19 mouse cellular contexts compared by ENCODE assay signal in the genomic region with DNA sequence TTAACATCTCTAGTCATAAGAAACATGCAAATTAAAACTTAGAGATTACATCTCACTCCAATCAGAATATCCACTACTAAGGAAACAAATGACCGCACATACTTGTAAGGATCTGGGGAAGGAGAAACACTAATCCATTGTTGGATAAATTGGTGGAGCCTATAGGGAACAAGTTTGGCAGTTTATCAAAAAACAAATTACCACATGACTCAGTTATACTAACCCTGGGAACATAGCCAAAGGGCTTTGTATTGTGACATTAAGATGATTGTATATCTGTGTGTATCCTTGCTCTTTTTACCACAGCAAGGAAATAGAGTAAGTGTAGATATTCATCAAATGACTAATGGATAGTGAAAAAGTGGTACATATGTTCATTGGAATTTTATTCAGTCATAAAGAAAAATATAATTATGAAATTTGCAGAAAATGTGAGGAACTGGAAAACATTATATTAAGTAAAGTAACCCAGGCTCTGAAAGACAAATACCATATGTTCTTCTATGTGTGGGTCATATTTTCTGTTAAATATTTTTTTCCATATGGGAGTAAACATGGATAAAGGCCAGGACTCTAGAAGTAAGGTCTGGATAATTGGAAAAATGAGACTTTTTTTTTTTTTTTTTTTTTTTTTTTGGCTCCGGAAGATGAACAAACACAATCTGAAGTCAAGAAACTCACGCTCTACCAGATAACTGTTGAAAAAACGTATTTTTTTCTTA.
A peak's percentile ranks its signal among the peaks of the same experiment; 100 is the strongest.
DNase-seq lines count a peak whose midpoint lies in the region; ATAC-seq and TF ChIP-seq lines count a peak whose summit lies in the region.
"Had no signal": no experiment of that assay in that cellular context is flagged by ENCODE, and none has a peak within 500 bp of the region (broad histone marks: within the 10 kb centered on the region; RNA-seq: fewer than 3 reads in every experiment).

No protein-coding gene starts in this region.

- peak; percentile 55 for DNase-seq in hindbrain, postnatal 0 days (ENCODE audit: low spot score)
- peak; percentile 9 for DNase-seq in midbrain, embryonic 14.5 days
- DNase-seq in midbrain, embryonic 10.5 days (ENCODE audit: low spot score), result no peak
- peak; percentile 64 for DNase-seq in brain, embryonic 14.5 days (ENCODE audit: low read depth)
- DNase-seq: cerebellum, adult 9-10 months; heart, postnatal 36 days; kidney, postnatal 10 days; liver, postnatal 0 days; right cerebral cortex, postnatal 4 days; thymus, adult 2 months had no signal

- no peak overlapping the region for H3K9ac ChIP-seq in hindbrain, postnatal 0 days (replicated peaks; ENCODE audit: low read length)
- no peak overlapping the region for H3K9ac ChIP-seq in hindbrain, embryonic 16.5 days (ENCODE audit: low read depth, low read length)
- no peak overlapping the region for H3K9ac ChIP-seq in midbrain, embryonic 14.5 days (replicated peaks; ENCODE audit: low read length)
- no peak overlapping the region for H3K9ac ChIP-seq in stomach, embryonic 15.5 days
- H3K9ac ChIP-seq: forebrain, embryonic 13.5 days; limb, embryonic 15.5 days; liver, postnatal 0 days; neural tube, embryonic 12.5 days had no signal

- no peak for TF ChIP-seq CTCF in hindbrain, postnatal 0 days (IDR thresholded peaks at IDR 0.05; ENCODE audit: low read depth)
- TF ChIP-seq CTCF in brain, embryonic 14.5 days (IDR thresholded peaks at IDR 0.05; ENCODE audit: borderline replicate concordance, extremely low read depth, insufficient read depth, insufficient read length), result no peak

- no peaks in the 10 kb centered on the region for H3K27me3 ChIP-seq in hindbrain, postnatal 0 days (ENCODE audit: insufficient read depth, low read length)
- no peaks in the 10 kb centered on the region for H3K27me3 ChIP-seq in hindbrain, embryonic 16.5 days (replicated peaks; ENCODE audit: control insufficient read depth, insufficient read depth, low read length)
- no peaks in the 10 kb centered on the region for H3K27me3 ChIP-seq in midbrain, embryonic 14.5 days (ENCODE audit: control insufficient read depth, insufficient read depth, low read length)
- H3K27me3 ChIP-seq in midbrain, embryonic 10.5 days (ENCODE audit: low read depth, poor library complexity, severe bottlenecking), result no peaks in the 10 kb centered on the region
- H3K27me3 ChIP-seq in stomach, embryonic 15.5 days (replicated peaks), result no peaks in the 10 kb centered on the region
- H3K27me3 ChIP-seq: forebrain, embryonic 13.5 days; limb, embryonic 15.5 days; megakaryocyte, embryonic 14.5 days; neural tube, embryonic 12.5 days had no signal

- ATAC-seq in hindbrain, postnatal 0 days, result no peak
- ATAC-seq in hindbrain, embryonic 16.5 days, result no peak
- ATAC-seq in midbrain, embryonic 14.5 days (ENCODE audit: low FRiP score, low TSS enrichment), result no peak
- peak; percentile 43; the same call in 1 of the 2 replicates for ATAC-seq in stomach, embryonic 15.5 days (ENCODE audit: insufficient read depth, low FRiP score, low read depth)
- no peak for ATAC-seq in CD4-positive, CD25-positive, alpha-beta regulatory T cell, adult 4 months
- ATAC-seq: forebrain, embryonic 13.5 days; liver, postnatal 0 days had no signal

- no peaks in the 10 kb centered on the region for H3K36me3 ChIP-seq in hindbrain, postnatal 0 days (ENCODE audit: insufficient read depth, low read length)
- no peaks in the 10 kb centered on the region for H3K36me3 ChIP-seq in hindbrain, embryonic 16.5 days (ENCODE audit: control insufficient read depth, insufficient read depth, low read length)
- no peaks in the 10 kb centered on the region for H3K36me3 ChIP-seq in midbrain, embryonic 14.5 days (ENCODE audit: control insufficient read depth, insufficient read depth, low read length)
- H3K36me3 ChIP-seq in midbrain, embryonic 10.5 days, result no peaks in the 10 kb centered on the region
- no peaks in the 10 kb centered on the region for H3K36me3 ChIP-seq in stomach, embryonic 15.5 days
- H3K36me3 ChIP-seq: limb, embryonic 15.5 days; neural tube, embryonic 12.5 days had no signal

- no peak overlapping the region for H3K27ac ChIP-seq in hindbrain, postnatal 0 days
- no peak overlapping the region for H3K27ac ChIP-seq in hindbrain, embryonic 16.5 days (ENCODE audit: low read depth, low read length)
- no peak overlapping the region for H3K27ac ChIP-seq in midbrain, embryonic 14.5 days (replicated peaks; ENCODE audit: low read depth, low read length)
- no peak overlapping the region for H3K27ac ChIP-seq in midbrain, embryonic 10.5 days (replicated peaks)
- no peak overlapping the region for H3K27ac ChIP-seq in stomach, embryonic 15.5 days
- H3K27ac ChIP-seq: forebrain, embryonic 13.5 days; layer of hippocampus, adult 2 months; limb, embryonic 15.5 days; neural tube, embryonic 12.5 days had no signal

- no peak overlapping the region for H3K4me3 ChIP-seq in hindbrain, postnatal 0 days (ENCODE audit: low read length)
- no peak overlapping the region for H3K4me3 ChIP-seq in hindbrain, embryonic 16.5 days (ENCODE audit: low read length)
- no peak overlapping the region for H3K4me3 ChIP-seq in midbrain, embryonic 14.5 days (replicated peaks; ENCODE audit: low read depth, low read length)
- H3K4me3 ChIP-seq in midbrain, embryonic 10.5 days, result no peak overlapping the region
- H3K4me3 ChIP-seq in stomach, embryonic 15.5 days (replicated peaks), result no peak overlapping the region
- H3K4me3 ChIP-seq: forebrain, embryonic 13.5 days; layer of hippocampus, adult 2 months; limb, embryonic 15.5 days; megakaryocyte, embryonic 14.5 days; neural tube, embryonic 12.5 days had no signal

- 71% methylated on average over 4 of the region's 4 CpGs for WGBS in hindbrain, postnatal 0 days
- WGBS in hindbrain, embryonic 16.5 days, result 77% methylated on average over 4 of the region's 4 CpGs
- WGBS in midbrain, embryonic 14.5 days, result 89% methylated on average over 4 of the region's 4 CpGs
- WGBS in midbrain, embryonic 10.5 days, result 92% methylated on average over 4 of the region's 4 CpGs
- WGBS in stomach, embryonic 15.5 days, result 50% methylated on average over 4 of the region's 4 CpGs

- no peaks in the 10 kb centered on the region for H3K4me1 ChIP-seq in hindbrain, postnatal 0 days (ENCODE audit: insufficient read depth, low read length)
- no peaks in the 10 kb centered on the region for H3K4me1 ChIP-seq in hindbrain, embryonic 16.5 days (ENCODE audit: control insufficient read depth, insufficient read depth, low read depth, low read length)
- H3K4me1 ChIP-seq in midbrain, embryonic 14.5 days (ENCODE audit: control insufficient read depth, insufficient read depth, low read length), result no peaks in the 10 kb centered on the region
- no peaks in the 10 kb centered on the region for H3K4me1 ChIP-seq in midbrain, embryonic 10.5 days
- no peaks in the 10 kb centered on the region for H3K4me1 ChIP-seq in stomach, embryonic 15.5 days
- H3K4me1 ChIP-seq: forebrain, embryonic 13.5 days; limb, embryonic 15.5 days; megakaryocyte, embryonic 14.5 days; neural tube, embryonic 12.5 days had no signal

- no peaks in the 10 kb centered on the region for H3K9me3 ChIP-seq in hindbrain, postnatal 0 days (ENCODE audit: low read length)
- H3K9me3 ChIP-seq in hindbrain, embryonic 16.5 days (ENCODE audit: control insufficient read depth, low read length), result no peaks in the 10 kb centered on the region
- H3K9me3 ChIP-seq in midbrain, embryonic 14.5 days (ENCODE audit: control insufficient read depth, low read length), result no peaks in the 10 kb centered on the region
- no peaks in the 10 kb centered on the region for H3K9me3 ChIP-seq in midbrain, embryonic 10.5 days (replicated peaks)
- no peaks in the 10 kb centered on the region for H3K9me3 ChIP-seq in stomach, embryonic 15.5 days
- H3K9me3 ChIP-seq: forebrain, embryonic 13.5 days; limb, embryonic 15.5 days; megakaryocyte, embryonic 14.5 days; neural tube, embryonic 12.5 days had no signal

- no peak overlapping the region for H3K4me2 ChIP-seq in hindbrain, postnatal 0 days (ENCODE audit: low read depth, low read length)
- no peak overlapping the region for H3K4me2 ChIP-seq in hindbrain, embryonic 16.5 days (ENCODE audit: low read length)
- no peak overlapping the region for H3K4me2 ChIP-seq in midbrain, embryonic 14.5 days (ENCODE audit: low read length)
- no peak overlapping the region for H3K4me2 ChIP-seq in stomach, embryonic 15.5 days
- H3K4me2 ChIP-seq: forebrain, embryonic 13.5 days; heart, embryonic 11.5 days; limb, embryonic 15.5 days; neural tube, embryonic 12.5 days had no signal

- TF ChIP-seq POLR2A in brain, embryonic 14.5 days (IDR thresholded peaks at IDR 0.05; ENCODE audit: borderline replicate concordance, extremely low read depth, insufficient read depth, insufficient read length, poor library complexity, severe bottlenecking), result no peak
